Mouse (Mus musculus): ENCODE measurements around the gene Btbd3.

The Btbd3 gene

GRCm38 (mm10) chr2:138531992-138532391 lies 275.6 kb downstream of the Btbd3 start:
- peak; percentile 16 for DNase-seq (ENCODE audit: low read depth, low spot score)

- no peak for DNase-seq (ENCODE audit: low read depth, low spot score)
Observed at GRCm38 (mm10) chr2:138539655-138540054, 283.3 kb downstream of the Btbd3 start.

GRCm38 (mm10) chr2:138548990-138549389 lies 292.6 kb downstream of the Btbd3 start:
- DNase-seq (ENCODE audit: low read depth, low spot score) = no peak

GRCm38 (mm10) chr2:138551516-138551915 lies 295.2 kb downstream of the Btbd3 start:
- DNase-seq (ENCODE audit: low read depth, low spot score) = no peak

- DNase-seq (ENCODE audit: low read depth, low spot score) = no peak
Observed at GRCm38 (mm10) chr2:138555106-138555862, 298.9 kb downstream of the Btbd3 start.

GRCm38 (mm10) chr2:138585930-138586329 lies 329.6 kb downstream of the Btbd3 start:
- DNase-seq (ENCODE audit: low read depth, low spot score) = no peak

GRCm38 (mm10) chr2:138587335-138587734 lies 331.0 kb downstream of the Btbd3 start:
- no peak for DNase-seq (ENCODE audit: low read depth, low spot score)

- no peak for DNase-seq (ENCODE audit: low read depth, low spot score)
Observed at GRCm38 (mm10) chr2:138587795-138588545, 331.6 kb downstream of the Btbd3 start.

- DNase-seq (ENCODE audit: low read depth, low spot score) = no peak
Observed at GRCm38 (mm10) chr2:138589105-138589504, 332.7 kb downstream of the Btbd3 start.

GRCm38 (mm10) chr2:138590307-138590706 lies 333.9 kb downstream of the Btbd3 start:
- DNase-seq (ENCODE audit: low read depth, low spot score) = no peak

GRCm38 (mm10) chr2:138612361-138612760 lies 356.0 kb downstream of the Btbd3 start:
- DNase-seq (ENCODE audit: low read depth, low spot score) = no peak

GRCm38 (mm10) chr2:138617501-138617900 lies 361.1 kb downstream of the Btbd3 start:
- DNase-seq (ENCODE audit: low read depth, low spot score) = no peak

Data from embryo, embryonic 11.5 days (tissue).